Mouse (Mus musculus) left cerebral cortex, postnatal 25 days (tissue): ENCODE measurements around the gene H2al2c. TPM values are rescaled to one million over a fixed set of nuclear protein-coding genes. Genes with fewer than 3 reads are reported as not detected.
"Not testable (repeated sequence)": the region's sequence is repeated elsewhere in the genome, so short reads cannot be mapped to it uniquely, and the experiment has no call there.

Experiments used
- DNase-seq, 2 experiments: peaks; one replicate each; pipeline ENCODE4 v3.0.0; 2022; ENCODE audit warnings: low spot score in 2 of 2, mixed read lengths in 1 of 2
- intact Hi-C: fragments of 180-260 bp; cut with DNase I; formaldehyde crosslinking; loops from one replicate; pipeline ENCODE4 v1.15.1; 2025
- total RNA-seq, 2 experiments: library from RNA; stranded (reverse); gene quantifications; 2 replicates each; pipeline ENCODE4 v1.2.3; 2021

Gene H2al2c
- total RNA-seq, result not detected

DNA sequence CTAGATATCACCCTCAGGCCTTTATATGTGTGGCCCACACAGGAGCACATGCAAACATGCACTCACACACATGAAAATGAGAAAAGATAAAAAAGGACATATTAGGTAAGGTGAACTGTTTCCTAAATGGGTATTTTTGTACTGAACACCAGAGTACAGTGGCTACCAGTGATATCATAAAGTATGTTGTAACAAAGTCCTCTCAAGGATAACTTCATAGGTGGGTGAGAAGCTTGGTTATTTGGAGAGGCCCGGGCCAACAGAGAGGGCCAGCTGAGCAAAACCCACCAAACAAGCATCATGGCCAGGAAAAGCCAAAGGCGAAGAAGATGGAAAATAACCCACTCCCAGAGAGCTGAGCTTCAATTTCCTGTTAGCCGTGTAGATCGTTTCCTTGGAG, at the start of gene H2al2c:
Gene H2al2c, plus strand, starts transcription at position 301 of the 400 bp plus-strand sequence.
- DNase-seq, intact Hi-C loops: not testable (repeated sequence)

Other genes with a start within 250 kb of the H2al2c start
- gene Sry, start 64.6 kb downstream of the H2al2c start, total RNA-seq, result not detected
- gene H2al2b, start 121.6 kb downstream of the H2al2c start, total RNA-seq, result not detected
- not detected for gene Gm4064, start 197.1 kb downstream of the H2al2c start, total RNA-seq
- gene Rbmy, start 231.6 kb downstream of the H2al2c start, total RNA-seq, result not detected
- not detected for gene Gm10256, start 231.6 kb downstream of the H2al2c start, total RNA-seq